In genomic region chr10:84531576-84531975, GRCm38 (mm10) we compare ENCODE assay signal across 11 mouse cellular contexts. TPM values are rescaled to one million over a fixed set of nuclear protein-coding genes. Genes with fewer than 3 reads are reported as not detected.
DNase-seq lines count a peak whose midpoint lies in the region; ATAC-seq and TF ChIP-seq lines count a peak whose summit lies in the region.
"Had no signal": no experiment of that assay in that cellular context is flagged by ENCODE, and none has a peak within 500 bp of the region (broad histone marks: within the 10 kb centered on the region; RNA-seq: fewer than 3 reads in every experiment).

No protein-coding gene starts in this region.

- no peaks in the 10 kb centered on the region for H3K27me3 ChIP-seq in lung, postnatal 0 days (replicated peaks; ENCODE audit: insufficient read depth, low read length)
- no peaks in the 10 kb centered on the region for H3K27me3 ChIP-seq in forebrain, embryonic 15.5 days
- H3K27me3 ChIP-seq in liver, embryonic 11.5 days (replicated peaks; ENCODE audit: control insufficient read depth, insufficient read depth, low read length) = peaks cover 26% of the 10 kb centered on the region
- no peaks in the 10 kb centered on the region for H3K27me3 ChIP-seq in stomach, embryonic 15.5 days (replicated peaks)
- H3K27me3 ChIP-seq: Patski had no signal

- no peaks in the 10 kb centered on the region for H3K9me3 ChIP-seq in lung, postnatal 0 days (ENCODE audit: low read length)
- H3K9me3 ChIP-seq in forebrain, embryonic 15.5 days = no peaks in the 10 kb centered on the region
- no peaks in the 10 kb centered on the region for H3K9me3 ChIP-seq in liver, embryonic 11.5 days (ENCODE audit: control insufficient read depth, low read length)
- no peaks in the 10 kb centered on the region for H3K9me3 ChIP-seq in stomach, embryonic 15.5 days

- H3K36me3 ChIP-seq in lung, postnatal 0 days (ENCODE audit: insufficient read depth, low read length) = peaks cover 10% of the 10 kb centered on the region; the same call in 1 of the 2 replicates
- peaks cover 20% of the 10 kb centered on the region for H3K36me3 ChIP-seq in forebrain, embryonic 15.5 days
- peaks cover 9% of the 10 kb centered on the region for H3K36me3 ChIP-seq in liver, embryonic 11.5 days (ENCODE audit: control insufficient read depth, insufficient read depth, low read length)
- H3K36me3 ChIP-seq in stomach, embryonic 15.5 days = peaks cover 20% of the 10 kb centered on the region

- ATAC-seq in lung, postnatal 0 days = no peak
- ATAC-seq in forebrain, embryonic 15.5 days (replicated peaks) = no peak
- ATAC-seq in liver, embryonic 11.5 days (replicated peaks; ENCODE audit: low FRiP score) = no peak
- no peak for ATAC-seq in stomach, embryonic 15.5 days (ENCODE audit: insufficient read depth, low FRiP score, low read depth)
- ATAC-seq in CD4-positive, CD25-positive, alpha-beta regulatory T cell, adult 4 months = no peak
- ATAC-seq: Patski had no signal

- WGBS in lung, postnatal 0 days = 75% methylated on average over 4 of the region's 4 CpGs
- WGBS in lung, adult 2 months = 75% methylated on average over 4 of the region's 4 CpGs
- WGBS in forebrain, embryonic 15.5 days = 75% methylated on average over 4 of the region's 4 CpGs
- WGBS in liver, embryonic 11.5 days = 88% methylated on average over 4 of the region's 4 CpGs
- WGBS in stomach, embryonic 15.5 days = 82% methylated on average over 4 of the region's 4 CpGs

- TF ChIP-seq POLR2A in lung, adult 2 months (IDR thresholded peaks at IDR 0.05; ENCODE audit: borderline replicate concordance, extremely low read depth, low read depth, low read length) = no peak

- H3K27ac ChIP-seq in lung, postnatal 0 days (ENCODE audit: low read length) = peak overlapping the region; percentile 90
- peak overlapping the region; percentile 14; the same call in 1 of the 2 replicates for H3K27ac ChIP-seq in forebrain, embryonic 15.5 days (replicated peaks)
- H3K27ac ChIP-seq in liver, embryonic 11.5 days (ENCODE audit: low read depth, low read length) = no peak overlapping the region
- H3K27ac ChIP-seq in stomach, embryonic 15.5 days = peak overlapping the region; percentile 90; the same call in 1 of the 2 replicates
- H3K27ac ChIP-seq: liver, embryonic 14.5 days had no signal

- TF ChIP-seq EP300 in lung, postnatal 0 days (IDR thresholded peaks at IDR 0.05) = no peak

- DNase-seq in lung, postnatal 0 days (ENCODE audit: low spot score) = no peak
- no peak for DNase-seq in lung, adult 2 months
- no peak for DNase-seq in liver, embryonic 11.5 days (ENCODE audit: low spot score)
- no peak for DNase-seq in layer of hippocampus, postnatal 25 days (ENCODE audit: extremely low spot score in 1 of 2, low spot score in 1 of 2)
- no peak for DNase-seq in left cerebral cortex, adult 9 months (ENCODE audit: low spot score in 2 of 2)
- DNase-seq: cerebellum, postnatal 25 days had no signal

- H3K4me1 ChIP-seq in lung, postnatal 0 days (ENCODE audit: insufficient read depth, low read depth, low read length) = peaks cover 26% of the 10 kb centered on the region
- peaks cover 17% of the 10 kb centered on the region; the same call in 1 of the 2 replicates for H3K4me1 ChIP-seq in lung, adult 2 months (ENCODE audit: control insufficient read depth, insufficient read depth, low read length)
- peaks cover 39% of the 10 kb centered on the region for H3K4me1 ChIP-seq in forebrain, embryonic 15.5 days
- H3K4me1 ChIP-seq in liver, embryonic 11.5 days (replicated peaks; ENCODE audit: control insufficient read depth, insufficient read depth, low read length) = peaks cover 3% of the 10 kb centered on the region
- H3K4me1 ChIP-seq in stomach, embryonic 15.5 days = peaks cover 28% of the 10 kb centered on the region

- no peak for TF ChIP-seq CTCF in lung, postnatal 0 days (IDR thresholded peaks at IDR 0.05)
- TF ChIP-seq CTCF in lung, adult 2 months (IDR thresholded peaks at IDR 0.05; ENCODE audit: insufficient read depth, low read length) = no peak

- no peak overlapping the region for H3K9ac ChIP-seq in lung, postnatal 0 days (replicated peaks; ENCODE audit: low read depth)
- 0 out of 2 replicates have a peak overlapping the region, but pooled peaks have one; percentile 22 for H3K9ac ChIP-seq in forebrain, embryonic 15.5 days (replicated peaks)
- no peak overlapping the region for H3K9ac ChIP-seq in liver, embryonic 11.5 days (ENCODE audit: low read depth, low read length)
- peak overlapping the region; percentile 0; the same call in 1 of the 2 replicates for H3K9ac ChIP-seq in stomach, embryonic 15.5 days
- H3K9ac ChIP-seq: liver, embryonic 14.5 days had no signal

- H3K4me3 ChIP-seq in lung, postnatal 0 days (ENCODE audit: low read depth, low read length) = peak overlapping the region; percentile 16; the same call in 1 of the 2 replicates
- H3K4me3 ChIP-seq in lung, adult 2 months (replicated peaks; ENCODE audit: extremely low read depth, low read depth, low read length) = no peak overlapping the region
- peak overlapping the region; percentile 93 for H3K4me3 ChIP-seq in forebrain, embryonic 15.5 days
- H3K4me3 ChIP-seq in liver, embryonic 11.5 days (ENCODE audit: low read depth, low read length) = no peak overlapping the region
- peak overlapping the region; percentile 90 for H3K4me3 ChIP-seq in stomach, embryonic 15.5 days (replicated peaks)

- H3K4me2 ChIP-seq in lung, postnatal 0 days (replicated peaks; ENCODE audit: low read depth, low read length) = peak overlapping the region; percentile 85
- peak overlapping the region; percentile 64 for H3K4me2 ChIP-seq in forebrain, embryonic 15.5 days (replicated peaks)
- peak overlapping the region; percentile 81 for H3K4me2 ChIP-seq in liver, embryonic 11.5 days
- H3K4me2 ChIP-seq in stomach, embryonic 15.5 days = peak overlapping the region; percentile 55

RNA-seq across cellular contexts. Expression of gene Ckap4, which starts 2.3 kb away (rescaled TPM):
- 49.2 and 58.8 TPM in 2 replicates for polyA plus RNA-seq in lung, postnatal 0 days (2015; fragmentation: Nextera tagmentation; extraction: Ambion mirVana)
- polyA plus RNA-seq in lung, adult 2 months (2012; rRNA removed) = 20.9 and 26.5 TPM in 2 replicates
- 41.9 and 44.1 TPM in 2 replicates for polyA plus RNA-seq in forebrain, embryonic 15.5 days (2015; fragmentation: Nextera tagmentation; extraction: Ambion mirVana)
- polyA plus RNA-seq in liver, embryonic 11.5 days (2014; fragmentation: Nextera tagmentation; extraction: Ambion mirVana) = 39.4 and 41.5 TPM in 2 replicates
- 81.8 and 89.3 TPM in 2 replicates for polyA plus RNA-seq in stomach, embryonic 15.5 days (2015; fragmentation: Nextera tagmentation; extraction: Ambion mirVana)
- polyA plus RNA-seq in CD4-positive, CD25-positive, alpha-beta regulatory T cell, adult 4 months (2017; shearing (Covaris generic)) = under 1 TPM; 0.20 to 0.23 TPM
- 10 to 100 TPM; 19.2 to 21.9 TPM for total RNA-seq in layer of hippocampus, postnatal 25 days (2021)

RNA-seq across cellular contexts. Expression of gene Tcp11l2, which starts 44.9 kb away (rescaled TPM):
- 73.8 and 73.9 TPM in 2 replicates for polyA plus RNA-seq in lung, postnatal 0 days (2015; fragmentation: Nextera tagmentation; extraction: Ambion mirVana)
- polyA plus RNA-seq in lung, adult 2 months (2012; rRNA removed) = 65.6 and 97.0 TPM in 2 replicates
- polyA plus RNA-seq in forebrain, embryonic 15.5 days (2015; fragmentation: Nextera tagmentation; extraction: Ambion mirVana) = 30.8 and 34.8 TPM in 2 replicates
- 4.7 and 5.7 TPM in 2 replicates for polyA plus RNA-seq in liver, embryonic 11.5 days (2014; fragmentation: Nextera tagmentation; extraction: Ambion mirVana)
- 16.0 and 19.7 TPM in 2 replicates for polyA plus RNA-seq in stomach, embryonic 15.5 days (2015; fragmentation: Nextera tagmentation; extraction: Ambion mirVana)
- polyA plus RNA-seq in CD4-positive, CD25-positive, alpha-beta regulatory T cell, adult 4 months (2017; shearing (Covaris generic)) = 100 to 1,000 TPM; 235 to 261 TPM
- 10 to 100 TPM; 27.0 to 28.1 TPM for total RNA-seq in layer of hippocampus, postnatal 25 days (2021)

Comparison
In these comparisons a context has a peak if more than half of its experiments do, and no peak if none do; other contexts are left out.
1. H3K4me3 ChIP-seq: peak in lung, postnatal 0 days (single experiment), forebrain, embryonic 15.5 days (single experiment) and stomach, embryonic 15.5 days (single experiment); none in lung, adult 2 months (single experiment) and liver, embryonic 11.5 days (single experiment).
2. H3K9ac ChIP-seq: peak in forebrain, embryonic 15.5 days (single experiment) and stomach, embryonic 15.5 days (single experiment); none in lung, postnatal 0 days (single experiment) and liver, embryonic 11.5 days (single experiment).
3. RNA of gene Ckap4, which starts 2.3 kb away (polyA plus RNA-seq): 81.8 to 89.3 TPM in stomach, embryonic 15.5 days, 49.2 to 58.8 TPM in lung, postnatal 0 days, 41.9 to 44.1 TPM in forebrain, embryonic 15.5 days, 39.4 to 41.5 TPM in liver, embryonic 11.5 days and 20.9 to 26.5 TPM in lung, adult 2 months; 0.20 to 0.23 TPM in CD4-positive, CD25-positive, alpha-beta regulatory T cell, adult 4 months; every median in the first group is over 10 times any median in the second.
4. Peak in every context shown above with its lines, with median percentiles within 50 percentile points of each other: H3K4me2 ChIP-seq.